Mouse (Mus musculus) forebrain, postnatal 0 days (tissue): ENCODE data around the gene Akap5. TPM values are rescaled to one million over a fixed set of nuclear protein-coding genes. Genes with fewer than 3 reads are reported as not detected.

ENCODE experiments used
- ATAC-seq: fragments of 200-750 bp; cut with Nextera tagmentation; 2 replicates; pipeline ENCODE4 v1.8.0; 2017; ENCODE audit warnings: mild to moderate bottlenecking, moderate library complexity
- DNase-seq: peaks from one replicate; pipeline ENCODE4 v3.0.0-alpha.2; 2015
- H3K27ac ChIP-seq: fragments of 300-500 bp; sonication (generic); 2 replicates; pipeline ENCODE4 v1.5.1; 2014; ENCODE audit warnings: low read depth, mild to moderate bottlenecking, antibody characterized with exemption, low read length, moderate library complexity, mixed read lengths
- H3K27me3 ChIP-seq: fragments of 300-500 bp; sonication (generic); 2 replicates; pipeline ENCODE4 v1.6.1; 2014; ENCODE audit warnings: mild to moderate bottlenecking, low read length, mixed read lengths; ENCODE audit not compliant: insufficient read depth
- H3K36me3 ChIP-seq: fragments of 300-500 bp; sonication (generic); 2 replicates; pipeline ENCODE4 v1.6.1; 2014; ENCODE audit warnings: mild to moderate bottlenecking, moderate library complexity; ENCODE audit not compliant: insufficient read depth
- H3K4me1 ChIP-seq: fragments of 300-500 bp; sonication (generic); 2 replicates; pipeline ENCODE4 v1.6.1; 2014; ENCODE audit warnings: antibody characterized with exemption; ENCODE audit not compliant: insufficient read depth
- H3K4me2 ChIP-seq: fragments of 300-500 bp; sonication (generic); 2 replicates; pipeline ENCODE4 v1.6.1; 2014; ENCODE audit warnings: low read depth, mild to moderate bottlenecking, moderate library complexity
- H3K4me3 ChIP-seq: fragments of 300-500 bp; sonication (generic); 2 replicates; pipeline ENCODE4 v1.5.1; 2014; ENCODE audit warnings: low read depth, low read length, mixed read lengths
- H3K9ac ChIP-seq: fragments of 300-500 bp; sonication (generic); 2 replicates; pipeline ENCODE4 v1.6.1; 2014; ENCODE audit warnings: mild to moderate bottlenecking
- H3K9me3 ChIP-seq: fragments of 300-500 bp; sonication (generic); 2 replicates; pipeline ENCODE4 v1.6.1; 2016; ENCODE audit warnings: low read length
- CTCF ChIP-seq: sonication (generic); IDR thresholded peaks from 2 replicates; pipeline ENCODE4 v1.5.1; 2016; ENCODE audit warnings: antibody characterized with exemption, control low read depth, low read depth
- WGBS: fragments of 180-500 bp; shearing (Covaris S2); extraction: QIAGEN DNeasy Blood & Tissue Kit; methylation state at CpG from one replicate; pipeline ENCODE4 v1.1.7; 2014; 5-methylcytosine and 5-hydroxymethylcytosine counted together
- polyA plus RNA-seq: library from polyadenylated mRNA; unstranded; fragments of >200 nt; fragmentation: Nextera tagmentation; extraction: Ambion mirVana; gene quantifications from 2 replicates; pipeline ENCODE4 v1.2.1, GENCODE M21; 2015
- total RNA-seq: library from RNA; depleted of rRNA; stranded (reverse); fragments of >200 nt; gene quantifications from 2 replicates; pipeline ENCODE4 v1.2.3, GENCODE M21; 2014

The Akap5 gene
- total and polyA plus RNA-seq, 2 experiments from 2014 or later = 11.0 to 24.7 TPM

DNA sequence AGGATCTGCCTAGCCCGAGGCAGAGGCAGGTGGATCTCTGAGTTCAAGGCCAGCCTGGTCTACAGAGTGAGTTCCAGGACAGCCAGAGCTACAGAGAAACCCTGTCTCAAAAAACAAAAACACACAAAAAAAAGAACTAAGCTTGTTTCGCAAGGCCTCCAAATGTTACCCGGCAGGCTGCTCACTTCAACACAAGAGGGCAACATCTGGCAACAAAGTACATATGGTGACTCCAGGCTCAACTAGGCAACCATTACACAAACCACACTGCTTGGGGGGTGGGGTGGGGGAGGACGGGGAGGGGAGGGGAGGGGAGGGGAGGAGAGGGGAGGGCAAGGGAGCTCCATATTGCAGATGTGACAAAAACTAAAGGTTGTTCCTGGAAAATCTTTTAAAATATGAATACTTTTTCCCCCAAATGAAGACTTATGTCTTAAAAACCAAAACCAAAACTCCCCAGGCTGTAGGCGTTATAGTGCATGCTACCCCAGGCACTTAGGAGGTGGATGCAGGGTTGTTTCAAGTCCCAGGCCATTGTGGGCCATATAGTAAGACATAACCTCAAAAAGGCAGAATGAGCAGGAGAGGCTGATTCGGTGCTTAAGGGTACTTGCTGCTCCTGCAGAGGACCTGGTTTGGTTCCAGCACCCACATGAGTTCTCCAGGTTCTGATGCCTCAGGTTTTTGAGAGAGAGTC lies 21.2 kb downstream of the Akap5 start:
- no peak overlapping the region for H3K27ac ChIP-seq
- 86% methylated on average over 5 of the region's 6 CpGs for WGBS
- no peak for ATAC-seq
- no peaks in the 10 kb centered on the region for H3K9me3 ChIP-seq
- no peak overlapping the region for H3K9ac ChIP-seq
- peaks cover 21% of the 10 kb centered on the region for H3K36me3 ChIP-seq
- no peak overlapping the region for H3K4me3 ChIP-seq
- no peaks in the 10 kb centered on the region for H3K4me1 ChIP-seq
- no peak overlapping the region for H3K4me2 ChIP-seq
- DNase-seq = no peak
- no peaks in the 10 kb centered on the region for H3K27me3 ChIP-seq
- TF ChIP-seq CTCF = peak; percentile 32; the same call in 1 of the 2 replicates

DNA sequence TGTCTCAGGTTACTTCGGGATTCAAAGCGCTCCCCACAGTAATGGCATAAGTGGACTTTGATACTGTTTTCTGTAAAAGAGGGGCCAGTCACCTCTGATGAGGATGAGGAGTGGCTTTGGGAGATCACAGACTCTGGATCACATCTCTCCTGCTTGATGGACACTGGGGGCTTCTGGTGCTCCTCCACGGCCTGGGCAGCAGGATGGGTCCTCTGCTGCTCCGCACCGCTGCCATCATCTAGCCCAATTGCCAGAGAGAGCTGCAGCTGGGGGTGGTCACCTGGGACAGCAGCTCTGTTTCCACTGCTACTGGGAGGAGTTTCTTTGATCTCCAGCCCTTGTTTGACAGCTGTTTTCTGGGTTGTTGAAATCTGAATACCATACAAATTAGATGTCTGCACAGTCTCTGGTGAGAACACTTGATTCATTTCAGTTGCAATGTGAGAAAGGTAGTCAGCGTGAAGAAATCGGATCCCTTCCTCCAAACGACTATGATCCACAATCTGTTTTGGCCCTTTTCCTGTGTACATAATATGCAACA lies 25.1 kb downstream of the Akap5 start:
- H3K4me3 ChIP-seq = no peak overlapping the region
- 80% methylated on average over 8 of the region's 8 CpGs for WGBS
- no peaks in the 10 kb centered on the region for H3K27me3 ChIP-seq
- H3K9me3 ChIP-seq = no peaks in the 10 kb centered on the region
- no peak overlapping the region for H3K27ac ChIP-seq
- peaks cover 26% of the 10 kb centered on the region for H3K36me3 ChIP-seq
- no peak for DNase-seq
- no peaks in the 10 kb centered on the region for H3K4me1 ChIP-seq
- no peak overlapping the region for H3K9ac ChIP-seq
- no peak for ATAC-seq
- TF ChIP-seq CTCF = no peak
- H3K4me2 ChIP-seq = no peak overlapping the region

DNA sequence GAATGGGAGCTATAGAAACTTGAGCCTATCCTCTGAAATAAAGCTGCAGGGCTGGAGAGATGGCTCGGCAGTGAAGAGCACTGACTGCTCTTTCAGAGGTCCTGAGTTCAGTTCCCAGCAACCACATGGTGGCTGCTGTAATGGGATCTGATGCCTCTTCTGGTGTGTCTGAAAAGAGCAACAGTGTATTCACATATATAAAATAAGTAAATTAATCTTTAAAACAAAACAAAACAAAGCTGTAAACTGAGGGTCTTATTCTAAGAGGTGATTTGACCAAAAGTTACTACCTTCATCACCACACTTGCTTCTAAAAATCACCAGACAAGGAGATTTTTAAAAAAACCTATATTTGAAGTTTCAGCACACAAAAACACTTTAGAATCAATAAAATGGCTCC lies 36.2 kb downstream of the Akap5 start:
- WGBS = 9% methylated on average over 1 of the region's 1 CpGs

DNA sequence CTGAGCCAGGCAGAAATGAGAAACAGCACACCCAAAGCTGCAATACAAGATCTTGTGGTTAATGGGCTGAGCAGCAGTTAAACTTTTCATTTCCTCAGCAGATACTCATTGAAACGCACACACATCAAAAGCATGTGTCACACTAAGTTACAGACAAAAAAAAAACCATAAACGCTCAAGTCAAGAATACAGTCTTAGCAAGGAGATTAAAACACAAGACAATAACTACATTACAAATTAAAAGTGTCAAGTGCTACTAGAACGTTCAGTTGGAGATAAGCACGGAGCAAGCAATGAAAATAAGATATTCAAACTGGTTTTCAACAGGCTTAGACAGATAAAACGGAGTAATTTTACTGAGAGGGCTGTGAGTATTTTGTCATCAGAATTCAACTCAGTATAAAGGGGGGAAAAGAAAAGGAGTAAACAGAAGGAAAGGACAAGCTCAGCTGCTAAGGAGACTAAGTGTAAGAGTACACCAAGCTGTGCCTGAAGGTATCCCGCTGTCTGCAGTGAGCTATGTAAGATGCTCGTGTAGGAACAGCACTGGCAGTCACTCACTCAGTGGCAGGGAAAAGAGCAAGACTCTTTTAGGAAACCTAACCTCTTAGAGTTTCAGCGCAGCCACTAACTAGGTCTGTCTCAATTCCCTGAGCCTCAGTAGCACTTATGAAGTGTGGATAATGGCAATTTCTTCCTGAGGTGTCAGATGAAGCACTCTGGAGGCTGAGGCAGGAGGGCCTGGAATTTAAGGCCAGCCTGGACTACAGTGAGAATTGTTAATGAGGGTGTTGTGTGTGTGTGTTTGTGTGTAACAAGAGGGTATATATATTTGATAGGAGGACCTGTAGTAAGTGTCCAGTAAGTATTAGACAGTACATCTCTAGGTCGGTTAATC lies 37.0 kb downstream of the Akap5 start:
- TF ChIP-seq CTCF = no peak
- 60% methylated on average over 9 of the region's 9 CpGs for WGBS
- H3K9me3 ChIP-seq = no peaks in the 10 kb centered on the region
- DNase-seq = no peak
- H3K36me3 ChIP-seq = no peaks in the 10 kb centered on the region; the same call in 1 of the 2 replicates
- H3K4me2 ChIP-seq = no peak overlapping the region
- H3K9ac ChIP-seq = no peak overlapping the region
- ATAC-seq = no peak
- H3K4me3 ChIP-seq = no peak overlapping the region
- H3K27ac ChIP-seq = no peak overlapping the region
- no peaks in the 10 kb centered on the region for H3K4me1 ChIP-seq
- no peaks in the 10 kb centered on the region for H3K27me3 ChIP-seq

More for the DNA sequence above, 36.2 kb downstream of the Akap5 start:
- ATAC-seq = no peak
- Histone ChIP-seq H3K4me2 (no peak overlapping the region), H3K4me3 (no peak overlapping the region), H3K9ac (no peak overlapping the region), H3K27ac (no peak overlapping the region), H3K4me1 (no peaks in the 10 kb centered on the region), H3K36me3 (no peaks in the 10 kb centered on the region; the same call in 1 of the 2 replicates), H3K27me3 (no peaks in the 10 kb centered on the region), H3K9me3 (no peaks in the 10 kb centered on the region)
- no peak for TF ChIP-seq CTCF
- DNase-seq = no peak

DNA sequence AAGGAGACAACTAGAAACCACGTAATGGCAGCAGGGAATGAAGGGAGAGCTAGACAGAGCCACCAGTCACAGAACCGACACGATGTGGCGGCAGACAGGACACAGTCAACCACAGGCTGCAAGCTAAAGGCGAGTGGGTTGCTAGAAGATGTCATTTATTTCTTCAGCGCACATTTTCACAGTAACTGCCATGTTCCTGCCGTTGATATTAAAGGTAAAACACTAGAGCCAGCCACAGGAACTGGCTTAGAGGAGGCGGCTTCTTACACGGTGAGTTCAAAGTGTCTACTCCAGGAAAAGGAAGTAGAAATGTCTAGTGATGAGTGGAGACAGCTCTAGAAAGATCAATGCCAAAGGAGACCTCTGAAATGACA lies 37.6 kb downstream of the Akap5 start:
- 90% methylated on average over 9 of the region's 9 CpGs for WGBS
- Histone ChIP-seq H3K9ac (no peak overlapping the region), H3K4me1 (0 out of 2 replicates have a peak, but pooled peaks cover 4% of the 10 kb centered on the region), H3K27ac (no peak overlapping the region), H3K9me3 (no peaks in the 10 kb centered on the region), H3K4me3 (no peak overlapping the region), H3K27me3 (no peaks in the 10 kb centered on the region), H3K4me2 (no peak overlapping the region), H3K36me3 (no peaks in the 10 kb centered on the region; the same call in 1 of the 2 replicates)
- DNase-seq (no peak), ATAC-seq (no peak)
- TF ChIP-seq CTCF = no peak

DNA sequence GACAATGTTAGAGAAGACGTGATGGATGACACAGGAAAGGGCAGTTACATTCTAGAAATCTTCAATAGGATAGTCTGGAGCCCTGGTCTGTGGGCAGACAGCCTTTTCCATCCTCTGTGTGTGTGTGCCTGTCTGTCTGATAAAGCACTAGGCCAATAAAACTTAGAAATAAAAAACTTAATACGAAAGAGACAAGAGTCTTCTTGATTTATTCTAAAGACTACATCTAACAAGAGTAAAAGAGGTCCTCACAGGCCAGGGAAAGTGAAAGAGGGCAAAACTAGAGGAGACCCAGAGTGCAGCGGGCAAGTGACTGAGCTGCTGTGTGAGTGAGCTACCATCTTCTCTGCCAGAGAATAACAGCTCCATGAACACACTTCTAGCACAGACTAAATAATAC lies 41.6 kb downstream of the Akap5 start:
- TF ChIP-seq CTCF = no peak
- DNase-seq (no peak), ATAC-seq (no peak)
- no peaks in the 10 kb centered on the region for H3K9me3 ChIP-seq
- H3K9ac ChIP-seq = no peak overlapping the region
- no peaks in the 10 kb centered on the region for H3K27me3 ChIP-seq
- no peaks in the 10 kb centered on the region; the same call in 1 of the 2 replicates for H3K36me3 ChIP-seq
- no peak overlapping the region for H3K4me3 ChIP-seq
- 81% methylated on average over 3 of the region's 3 CpGs for WGBS
- H3K4me2 ChIP-seq = no peak overlapping the region
- H3K4me1 ChIP-seq = peaks cover 16% of the 10 kb centered on the region
- no peak overlapping the region for H3K27ac ChIP-seq
